Mouse (Mus musculus) lung, embryonic 15.5 days (tissue): ENCODE measurements around the gene Dynlt1f. TPM values are rescaled to one million over a fixed set of nuclear protein-coding genes. Genes with fewer than 3 reads are reported as not detected.
"Not testable (repeated sequence)": the region's sequence is repeated elsewhere in the genome, so short reads cannot be mapped to it uniquely, and the experiment has no call there.

Experiments used
- ATAC-seq: fragments of 200-750 bp; cut with Nextera tagmentation; 2 replicates; pipeline ENCODE4 v1.8.0; 2017; ENCODE audit warnings: moderate number of reproducible peaks, borderline replicate concordance; ENCODE audit not compliant: low FRiP score, low TSS enrichment; ENCODE audit errors: extremely low read depth
- H3K27ac ChIP-seq: fragments of 300-500 bp; sonication (generic); 2 replicates; pipeline ENCODE4 v1.5.1; 2015; ENCODE audit warnings: moderate library complexity, mild to moderate bottlenecking, inconsistent platforms
- H3K27me3 ChIP-seq: fragments of 300-500 bp; sonication (generic); 2 replicates; pipeline ENCODE4 v1.6.1; 2015; ENCODE audit warnings: inconsistent platforms
- H3K36me3 ChIP-seq: fragments of 300-500 bp; sonication (generic); 2 replicates; pipeline ENCODE4 v1.6.1; 2015; ENCODE audit warnings: inconsistent platforms
- H3K4me1 ChIP-seq: fragments of 300-500 bp; sonication (generic); 2 replicates; pipeline ENCODE4 v1.6.1; 2015; ENCODE audit warnings: inconsistent platforms
- H3K4me2 ChIP-seq: fragments of 300-500 bp; sonication (generic); 2 replicates; pipeline ENCODE4 v1.6.1; 2015; ENCODE audit warnings: inconsistent platforms, mild to moderate bottlenecking, moderate library complexity
- H3K4me3 ChIP-seq: fragments of 300-500 bp; sonication (generic); 2 replicates; pipeline ENCODE4 v1.5.1; 2015; ENCODE audit warnings: mild to moderate bottlenecking, inconsistent platforms
- H3K9ac ChIP-seq: fragments of 300-500 bp; sonication (generic); 2 replicates; pipeline ENCODE4 v1.6.1; 2015; ENCODE audit warnings: inconsistent platforms
- H3K9me3 ChIP-seq: fragments of 300-500 bp; sonication (generic); 2 replicates; pipeline ENCODE4 v1.6.1; 2016; ENCODE audit warnings: inconsistent platforms
- WGBS: fragments of 180-500 bp; shearing (Covaris S2); methylation state at CpG from one replicate; pipeline ENCODE4 v1.1.7; 2015; 5-methylcytosine and 5-hydroxymethylcytosine counted together
- polyA plus RNA-seq: library from polyadenylated mRNA; unstranded; fragments of >200 nt; fragmentation: Nextera tagmentation; extraction: Ambion mirVana; gene quantifications from 2 replicates; pipeline ENCODE4 v1.2.1, GENCODE M21; 2015

Dynlt1f gene
- 261 and 273 TPM in 2 replicates for polyA plus RNA-seq

DNA sequence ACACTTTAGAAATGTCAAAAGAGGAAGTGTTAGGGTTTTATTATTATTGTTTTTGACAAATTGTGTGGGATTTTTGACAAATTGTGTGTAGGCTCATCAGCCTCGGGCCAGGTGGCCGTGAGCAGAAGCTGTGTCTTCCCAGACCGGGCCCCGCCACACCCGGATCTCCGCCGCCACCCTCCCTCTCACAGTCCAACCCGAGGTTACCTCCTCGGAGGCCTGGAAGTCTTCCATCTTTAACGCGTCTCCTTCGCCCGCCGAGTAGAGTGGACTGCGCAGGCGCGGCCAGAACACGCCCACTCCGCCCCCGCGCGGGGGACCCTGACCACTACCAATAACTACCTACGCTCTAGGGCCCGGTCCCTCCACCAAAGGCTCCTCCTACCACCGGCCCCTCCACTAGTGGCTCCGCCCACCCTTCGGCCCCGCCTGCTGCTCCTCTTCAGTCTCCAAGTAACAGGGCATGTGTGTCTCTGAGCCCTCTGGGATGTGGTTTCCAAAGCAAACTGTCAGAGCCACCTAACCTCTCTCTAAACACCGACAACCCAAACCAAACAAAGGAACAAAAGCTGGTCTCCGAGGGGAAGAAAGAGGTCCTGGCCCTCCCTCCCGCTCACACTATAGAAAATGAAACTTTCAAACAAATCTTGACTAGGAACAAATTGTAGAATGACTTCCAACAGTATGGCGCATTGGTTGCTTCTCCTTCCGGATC is at the start of gene Dynlt1f:
Gene Dynlt1f (minus strand): TSS at position 334 of the 715 bp plus-strand sequence.
- Histone ChIP-seq H3K4me3 (peak within 1 kb of the TSS; percentile 56), H3K27ac (peak within 1 kb of the TSS; percentile 87), H3K9ac (peak within 1 kb of the TSS; percentile 62), H3K4me2 (peak within 1 kb of the TSS; percentile 59)
- not testable (repeated sequence) for H3K36me3 ChIP-seq, H3K27me3 ChIP-seq, H3K9me3 ChIP-seq, H3K4me1 ChIP-seq
- peak; percentile 97 for ATAC-seq
- 1% methylated on average over 31 of the region's 33 CpGs for WGBS

DNA sequence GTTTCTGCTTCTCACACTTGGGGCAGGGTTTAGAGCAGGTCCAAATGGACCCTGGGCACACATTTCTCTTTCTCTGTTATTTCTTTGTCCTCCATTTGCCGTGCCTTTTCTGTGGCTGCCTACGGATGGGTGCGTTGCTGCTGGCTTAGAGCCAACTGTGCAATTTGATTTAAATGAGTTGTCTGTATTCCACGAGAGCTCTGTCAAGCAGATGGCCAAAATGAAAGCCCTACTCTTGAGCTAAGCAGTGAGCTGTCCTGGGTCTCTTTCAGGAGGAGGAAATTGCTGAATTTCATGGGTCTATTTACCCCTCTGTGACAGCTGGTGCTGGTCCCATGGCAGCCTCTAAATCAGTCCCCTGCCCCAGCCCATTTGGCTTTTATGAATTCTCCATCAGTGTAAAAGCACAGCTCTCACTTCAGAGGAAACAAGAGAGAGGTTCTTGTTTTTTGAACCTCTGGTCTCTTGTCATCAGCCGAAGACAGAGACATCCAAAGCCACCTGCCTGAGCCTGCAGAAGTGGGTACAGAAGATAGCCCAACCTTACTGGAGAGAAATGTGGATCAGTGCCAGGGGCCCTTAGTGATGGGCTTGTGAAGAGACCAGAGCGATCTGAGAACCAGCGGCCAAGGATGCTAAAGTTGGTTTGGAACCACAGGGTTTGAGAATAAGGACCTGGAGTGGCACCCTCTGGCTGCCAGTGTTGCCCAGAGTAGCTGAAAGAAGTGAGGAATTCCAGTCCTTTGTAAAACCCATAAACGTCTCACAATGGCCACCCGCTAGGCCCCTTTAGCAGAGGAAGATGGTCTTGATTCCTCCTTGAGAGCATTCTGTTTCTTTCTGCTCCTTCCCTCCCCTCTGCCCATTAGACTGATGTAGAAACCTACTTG is 47.9 kb upstream of the Dynlt1f start:
- H3K36me3 ChIP-seq, H3K4me1 ChIP-seq, H3K4me2 ChIP-seq, H3K27me3 ChIP-seq, H3K9me3 ChIP-seq, H3K27ac ChIP-seq, H3K9ac ChIP-seq, H3K4me3 ChIP-seq: not testable (repeated sequence)
- 53% methylated on average over 8 of the region's 9 CpGs for WGBS
- ATAC-seq, result 0 out of 2 replicates have a peak, but pooled peaks have one; percentile 16

DNA sequence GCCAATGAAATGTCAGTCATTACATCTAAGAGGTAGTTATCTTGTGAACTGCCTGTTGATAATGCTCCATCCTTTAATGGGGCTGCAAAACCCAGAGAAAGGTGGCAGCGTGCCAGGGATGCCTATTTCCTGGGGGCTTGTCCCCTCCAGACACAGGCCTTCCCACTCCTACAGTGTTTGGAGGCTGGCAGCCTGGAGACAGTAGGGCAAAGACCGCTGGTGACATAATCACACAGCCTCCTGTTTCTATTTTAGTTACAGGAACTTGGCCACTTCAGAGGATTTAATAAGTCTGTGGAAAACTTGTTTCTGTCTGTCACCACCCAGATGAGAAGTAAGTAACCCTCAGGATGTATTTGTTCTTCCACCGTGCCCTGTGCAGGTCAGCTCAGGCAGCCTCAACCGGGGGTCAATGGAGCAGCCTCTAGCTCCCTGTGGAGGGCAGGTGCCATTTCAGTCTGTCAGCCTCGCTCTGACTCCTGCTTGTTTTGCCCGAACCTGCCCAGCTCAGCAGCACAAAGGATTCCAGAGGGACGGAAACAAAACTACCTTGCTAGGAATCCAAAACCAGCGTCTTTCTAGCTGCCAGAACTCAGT is 47.0 kb upstream of the Dynlt1f start:
- H3K27me3 ChIP-seq, H3K4me1 ChIP-seq, H3K4me3 ChIP-seq, ATAC-seq, H3K27ac ChIP-seq, H3K4me2 ChIP-seq, H3K36me3 ChIP-seq, H3K9ac ChIP-seq, H3K9me3 ChIP-seq: not testable (repeated sequence)
- 25% methylated on average over 3 of the region's 8 CpGs for WGBS

DNA sequence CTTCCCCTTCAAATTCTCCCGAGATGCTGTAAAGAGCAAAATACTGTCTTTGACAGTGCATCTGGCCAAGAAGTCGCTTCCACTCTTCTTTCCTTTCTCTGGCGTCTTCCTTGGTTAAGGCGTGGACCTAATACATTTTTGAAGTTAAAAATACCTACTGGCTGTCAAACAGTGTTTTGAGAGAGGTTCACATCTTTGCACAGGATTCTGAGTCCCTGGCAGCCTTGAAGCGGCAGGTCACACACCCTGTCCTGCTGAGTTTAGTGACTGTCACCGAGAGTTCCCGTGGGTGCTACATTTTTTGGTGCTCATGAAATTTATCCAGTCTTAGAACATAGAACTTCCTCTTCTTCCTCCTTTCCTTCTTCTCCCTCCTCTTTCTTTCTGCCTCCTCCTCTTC is 44.4 kb upstream of the Dynlt1f start:
- not testable (repeated sequence) for H3K4me3 ChIP-seq, ATAC-seq, H3K27me3 ChIP-seq, H3K9me3 ChIP-seq, H3K4me1 ChIP-seq, H3K36me3 ChIP-seq, H3K9ac ChIP-seq, H3K27ac ChIP-seq, H3K4me2 ChIP-seq
- 65% methylated on average over 4 of the region's 7 CpGs for WGBS

DNA sequence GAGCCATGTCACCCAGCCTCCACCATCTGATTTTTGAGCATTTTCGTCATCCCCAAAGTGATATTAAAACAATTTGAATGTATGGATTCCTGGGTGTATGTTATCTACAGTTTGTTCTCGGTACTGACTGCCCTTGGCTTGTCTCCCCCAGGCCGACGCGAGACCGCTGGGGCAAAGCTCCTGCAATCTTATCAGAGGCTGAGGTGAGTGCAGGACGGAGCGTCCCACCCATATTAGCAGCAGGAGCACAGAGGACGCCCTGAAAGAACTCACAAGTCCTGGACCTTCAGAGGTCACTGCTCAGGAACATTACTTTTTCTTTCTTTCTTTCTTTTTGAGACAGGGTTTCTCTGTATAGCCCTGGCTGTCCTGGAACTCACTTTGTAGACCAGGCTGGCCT is 43.8 kb upstream of the Dynlt1f start:
- H3K9me3 ChIP-seq, H3K4me2 ChIP-seq, H3K27ac ChIP-seq, H3K4me3 ChIP-seq, ATAC-seq, H3K4me1 ChIP-seq, H3K27me3 ChIP-seq, H3K36me3 ChIP-seq, H3K9ac ChIP-seq: not testable (repeated sequence)
- WGBS, result 79% methylated on average over 9 of the region's 9 CpGs

DNA sequence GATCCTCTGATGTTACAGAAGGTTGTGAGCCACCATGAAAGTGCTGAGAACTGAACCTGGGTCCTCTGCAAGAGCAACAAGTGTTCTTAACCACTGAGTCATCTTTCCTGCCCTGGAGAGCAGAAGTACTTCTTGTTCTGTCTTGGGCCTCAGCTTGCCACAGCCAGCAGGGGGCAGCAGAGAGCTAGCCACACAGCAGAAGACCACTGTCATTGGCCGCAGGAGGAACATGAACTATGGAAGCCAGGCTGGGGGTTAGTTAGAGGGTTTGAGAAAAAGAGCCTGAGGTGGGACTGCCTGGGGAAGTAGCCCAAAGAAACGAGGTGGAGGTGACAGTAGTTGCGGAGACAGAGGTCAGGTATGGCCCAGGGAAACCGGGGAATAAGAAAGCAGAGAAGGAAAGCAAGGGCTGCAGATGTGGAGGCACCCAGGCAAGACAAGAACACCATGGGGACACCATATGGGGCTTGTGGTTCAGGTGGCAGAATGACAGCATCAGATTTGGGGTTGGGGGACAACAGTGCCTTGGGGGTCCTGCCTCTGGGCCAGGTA is 41.6 kb upstream of the Dynlt1f start:
- peak; percentile 50; the same call in 1 of the 2 replicates for ATAC-seq
- H3K9me3 ChIP-seq, H3K4me1 ChIP-seq, H3K27ac ChIP-seq, H3K27me3 ChIP-seq, H3K4me2 ChIP-seq, H3K4me3 ChIP-seq, H3K36me3 ChIP-seq, H3K9ac ChIP-seq: not testable (repeated sequence)
- 25% methylated on average over 4 of the region's 4 CpGs for WGBS

DNA sequence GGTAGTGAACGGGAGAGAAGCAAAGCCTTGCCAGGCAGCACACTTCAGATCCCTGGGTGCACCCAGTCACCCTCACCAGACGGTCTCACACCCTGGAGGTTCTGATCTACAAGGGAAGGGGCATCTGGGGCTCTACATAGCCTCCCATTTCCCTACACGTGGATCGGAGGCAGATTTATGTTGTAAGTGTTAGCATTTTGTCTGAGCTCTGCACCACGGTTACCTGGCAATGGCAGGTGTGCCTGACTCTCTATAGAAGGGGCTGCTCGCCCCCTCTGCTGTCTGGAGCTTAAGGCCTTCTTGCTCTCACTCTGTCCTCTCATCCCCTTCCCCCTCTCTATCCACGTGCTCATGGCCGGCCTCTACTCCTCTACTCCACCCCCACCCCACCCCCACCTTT is 40.8 kb upstream of the Dynlt1f start:
- not testable (repeated sequence) for H3K36me3 ChIP-seq, H3K4me3 ChIP-seq, H3K9me3 ChIP-seq, H3K27ac ChIP-seq, H3K4me2 ChIP-seq, H3K9ac ChIP-seq, H3K27me3 ChIP-seq, H3K4me1 ChIP-seq
- ATAC-seq, result 0 out of 2 replicates have a peak, but pooled peaks have one; percentile 17
- WGBS, result 49% methylated on average over 8 of the region's 8 CpGs

DNA sequence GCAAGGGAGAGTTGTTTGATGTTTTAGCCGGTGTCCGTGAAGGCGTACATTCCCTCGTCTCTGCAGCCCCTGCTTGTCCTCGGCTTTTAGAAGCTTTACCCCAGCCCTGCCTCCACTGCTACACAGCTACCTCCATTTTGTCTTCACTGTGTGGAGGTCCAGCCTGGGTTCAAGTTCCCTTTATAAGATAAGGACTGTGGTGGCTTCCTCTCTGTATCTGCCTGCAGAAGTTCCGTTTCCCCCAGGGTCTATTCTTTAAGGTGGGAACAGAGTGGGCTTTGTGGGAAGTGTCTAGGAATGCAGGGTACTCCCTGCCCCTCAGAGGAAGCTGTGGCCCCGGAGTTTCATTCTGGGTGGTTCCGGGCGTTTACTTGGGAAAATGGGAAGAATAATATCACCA is 40.0 kb upstream of the Dynlt1f start:
- H3K4me1 ChIP-seq, H3K9ac ChIP-seq, H3K4me2 ChIP-seq, ATAC-seq, H3K9me3 ChIP-seq, H3K27me3 ChIP-seq, H3K4me3 ChIP-seq, H3K36me3 ChIP-seq, H3K27ac ChIP-seq: not testable (repeated sequence)
- 71% methylated on average over 9 of the region's 9 CpGs for WGBS

DNA sequence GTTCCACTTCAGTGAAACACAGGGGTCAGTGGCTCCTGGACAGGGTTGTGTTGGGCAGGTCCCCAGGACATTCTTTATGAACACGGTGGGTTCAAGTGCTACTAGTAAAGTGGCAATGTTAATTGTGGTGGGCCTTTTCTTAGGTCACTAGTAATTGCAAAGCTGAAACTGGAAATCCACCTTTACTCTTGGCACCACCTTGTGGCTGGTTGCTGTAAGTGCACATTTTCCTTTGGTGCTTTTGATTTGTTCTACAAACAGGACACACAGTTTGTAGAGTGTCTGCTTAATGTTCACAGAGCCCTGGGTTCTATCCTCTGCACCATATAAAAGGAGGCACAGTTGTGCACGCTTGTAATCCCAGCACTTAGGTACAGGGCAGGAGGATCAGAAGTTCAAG is 35.9 kb upstream of the Dynlt1f start:
- H3K9ac ChIP-seq, H3K27ac ChIP-seq, H3K4me1 ChIP-seq, H3K9me3 ChIP-seq, H3K36me3 ChIP-seq, ATAC-seq, H3K4me3 ChIP-seq, H3K4me2 ChIP-seq, H3K27me3 ChIP-seq: not testable (repeated sequence)
- 9% methylated on average over 2 of the region's 2 CpGs for WGBS

DNA sequence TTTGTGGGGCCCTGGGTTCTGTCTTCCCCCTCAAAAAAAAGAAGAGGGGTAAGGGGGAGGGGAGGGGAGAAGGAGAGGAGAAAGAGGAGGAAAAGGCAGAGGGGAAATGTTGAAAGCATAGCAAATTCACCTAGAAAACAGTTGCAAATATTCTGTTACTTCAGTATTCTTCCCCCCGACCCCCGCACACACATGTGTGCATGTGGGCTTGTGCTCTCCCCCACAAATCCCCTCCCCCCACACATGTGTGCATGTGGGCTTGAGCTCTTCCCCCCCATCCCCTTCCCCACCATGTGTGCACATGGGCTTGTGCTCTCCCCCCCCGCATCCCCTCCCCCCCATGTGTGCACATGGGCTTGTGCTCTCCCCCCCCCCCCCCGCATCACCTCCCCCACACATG is 33.6 kb upstream of the Dynlt1f start:
- WGBS, result 83% methylated on average over 2 of the region's 4 CpGs
- H3K27me3 ChIP-seq, H3K4me1 ChIP-seq, H3K9ac ChIP-seq, H3K9me3 ChIP-seq, H3K4me2 ChIP-seq, H3K27ac ChIP-seq, ATAC-seq, H3K36me3 ChIP-seq, H3K4me3 ChIP-seq: not testable (repeated sequence)

DNA sequence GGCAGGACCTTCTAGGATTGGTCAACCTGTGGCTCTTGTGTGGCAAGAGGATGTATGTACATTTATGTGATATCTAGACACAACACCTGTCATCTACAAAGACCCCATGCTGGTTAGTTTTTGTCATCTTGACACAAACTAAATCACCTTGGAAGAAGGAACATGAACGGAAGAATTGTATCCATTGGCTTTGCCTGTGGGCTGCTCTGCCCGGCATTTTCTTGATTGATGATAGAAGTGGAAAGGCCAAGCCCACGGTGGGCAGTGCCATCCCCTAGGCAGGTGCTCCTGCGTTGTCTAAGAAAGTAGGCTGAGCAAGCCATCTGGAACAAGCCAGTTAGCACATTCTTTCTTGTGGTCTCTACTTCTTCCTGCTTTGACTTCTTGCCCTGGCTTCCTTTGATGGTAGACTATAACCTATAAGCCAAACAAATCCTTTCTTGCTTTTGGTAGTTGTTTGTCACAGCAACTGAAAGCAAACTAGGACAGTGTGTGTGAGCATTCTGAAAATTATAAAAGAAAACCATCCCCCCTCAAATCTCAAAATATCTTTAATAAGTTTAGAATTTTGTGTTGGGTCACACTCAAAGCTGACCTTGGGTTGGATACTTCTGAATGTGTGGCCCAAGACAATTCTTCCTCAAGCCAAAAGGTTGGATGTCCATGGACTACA is 30.7 kb upstream of the Dynlt1f start:
- H3K9me3 ChIP-seq, H3K36me3 ChIP-seq, H3K4me1 ChIP-seq, H3K9ac ChIP-seq, H3K27ac ChIP-seq, H3K4me2 ChIP-seq, ATAC-seq, H3K4me3 ChIP-seq, H3K27me3 ChIP-seq: not testable (repeated sequence)
- 91% methylated on average over 2 of the region's 4 CpGs for WGBS
